Mouse (Mus musculus) gastrocnemius, postnatal 36 days (tissue): ENCODE measurements around the gene Pml. TPM values are rescaled to one million over a fixed set of nuclear protein-coding genes. Genes with fewer than 3 reads are reported as not detected.
A peak's percentile ranks its signal among the peaks of the same experiment; 100 is the strongest.

Experiments
- DNase-seq, 2 experiments: peaks; one replicate each; pipeline ENCODE4 v3.0.0; 2022
- intact Hi-C: fragments of 180-260 bp; cut with DNase I; formaldehyde crosslinking; loops from one replicate; pipeline ENCODE4 v1.15.1; 2025
- total RNA-seq, 2 experiments: library from RNA; stranded (reverse); gene quantifications; 2 replicates each; pipeline ENCODE4 v1.2.3; 2021

Gene Pml
- total RNA-seq, 2 experiments from 2014 or later, result 4.0 to 4.3 TPM

DNA sequence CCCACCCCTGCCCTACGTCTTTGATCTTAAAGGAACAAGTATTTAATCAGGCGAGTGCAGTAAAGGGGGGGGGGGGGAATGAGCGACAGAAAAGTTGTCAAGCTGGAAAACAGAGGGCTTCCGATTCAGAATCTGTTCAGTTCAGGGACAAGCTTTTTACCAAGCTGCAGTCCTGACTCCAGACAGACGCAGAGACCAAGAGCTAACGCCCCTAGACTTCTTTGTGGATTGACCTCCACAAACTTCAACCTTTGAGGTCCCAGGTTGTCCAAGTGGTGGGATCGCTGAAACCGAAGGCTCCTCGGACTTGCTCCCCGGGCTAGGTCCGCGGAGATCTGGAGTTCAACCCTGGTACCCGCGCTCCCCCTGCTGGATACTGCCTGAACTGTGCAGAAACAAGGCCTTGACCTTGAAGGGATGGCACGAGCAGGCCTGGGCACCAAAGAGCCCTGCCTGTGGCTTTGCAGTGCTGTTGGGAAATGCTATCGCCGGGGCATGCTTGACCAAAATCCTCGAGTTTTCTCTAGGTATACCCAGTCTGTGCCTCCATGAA lies 45.1 kb downstream of the Pml start:
- intact Hi-C loops, result loop anchor here (1.0 kb wide), 1 partner anchor 166 kb away; no protein-coding TSS in a partner anchor
- peak; percentile 92 to 93 for DNase-seq

DNA sequence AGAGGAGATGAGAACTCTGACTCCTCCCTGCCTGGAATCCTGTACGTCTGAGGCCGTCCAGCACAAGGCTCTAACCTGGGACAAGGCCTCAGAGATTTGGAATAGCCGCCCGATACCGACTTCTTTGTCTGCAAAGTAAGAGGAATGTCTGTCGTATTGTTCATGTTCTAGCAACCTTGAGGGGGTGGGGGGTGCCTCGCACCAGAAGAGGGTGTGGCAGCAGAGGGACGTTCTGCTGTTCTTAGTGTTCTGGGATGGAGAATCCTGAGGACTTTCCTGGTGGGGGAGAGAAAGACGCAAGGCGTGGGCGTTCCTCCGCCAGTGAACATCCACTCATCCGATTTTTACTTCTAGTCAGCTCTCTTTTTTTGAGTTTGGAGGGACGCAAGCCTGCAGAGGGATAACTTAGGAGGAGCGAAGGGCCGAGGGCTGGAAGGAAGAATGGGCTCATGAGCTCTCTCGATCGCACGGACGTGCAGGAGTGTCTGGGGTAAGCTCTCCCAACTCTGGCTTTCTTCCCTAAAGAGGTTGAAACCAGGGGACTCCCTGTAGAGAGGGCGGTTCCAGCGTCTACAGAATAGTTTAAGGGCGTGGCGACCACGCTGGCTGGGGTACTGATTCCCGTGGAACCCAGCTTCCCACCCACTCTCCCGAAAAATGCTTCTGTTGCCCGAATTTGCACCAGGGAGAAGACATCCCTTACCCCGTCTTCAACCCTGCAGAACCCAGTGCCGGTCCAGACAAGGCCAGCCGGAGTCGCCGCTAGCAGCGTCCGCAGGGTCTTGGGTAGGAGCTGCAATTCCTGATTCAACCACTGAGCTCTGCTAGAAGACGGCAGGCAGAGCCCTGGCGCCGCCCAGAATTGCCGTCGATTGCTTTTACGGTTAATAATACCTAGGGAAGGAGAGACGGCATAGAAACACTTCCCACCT lies 45.8 kb downstream of the Pml start, which contains the start of the genes Islr and Islr2:
Gene Islr, minus strand, starts transcription at position 791 of the 932 bp plus-strand sequence.
Gene Islr2, minus strand, starts transcription at position 804 of the 932 bp plus-strand sequence.
- peak; percentile 52 to 64 for DNase-seq
- intact Hi-C loops, result loop anchor here (1.0 kb wide), 1 partner anchor 165 kb away; no protein-coding TSS in a partner anchor

DNA sequence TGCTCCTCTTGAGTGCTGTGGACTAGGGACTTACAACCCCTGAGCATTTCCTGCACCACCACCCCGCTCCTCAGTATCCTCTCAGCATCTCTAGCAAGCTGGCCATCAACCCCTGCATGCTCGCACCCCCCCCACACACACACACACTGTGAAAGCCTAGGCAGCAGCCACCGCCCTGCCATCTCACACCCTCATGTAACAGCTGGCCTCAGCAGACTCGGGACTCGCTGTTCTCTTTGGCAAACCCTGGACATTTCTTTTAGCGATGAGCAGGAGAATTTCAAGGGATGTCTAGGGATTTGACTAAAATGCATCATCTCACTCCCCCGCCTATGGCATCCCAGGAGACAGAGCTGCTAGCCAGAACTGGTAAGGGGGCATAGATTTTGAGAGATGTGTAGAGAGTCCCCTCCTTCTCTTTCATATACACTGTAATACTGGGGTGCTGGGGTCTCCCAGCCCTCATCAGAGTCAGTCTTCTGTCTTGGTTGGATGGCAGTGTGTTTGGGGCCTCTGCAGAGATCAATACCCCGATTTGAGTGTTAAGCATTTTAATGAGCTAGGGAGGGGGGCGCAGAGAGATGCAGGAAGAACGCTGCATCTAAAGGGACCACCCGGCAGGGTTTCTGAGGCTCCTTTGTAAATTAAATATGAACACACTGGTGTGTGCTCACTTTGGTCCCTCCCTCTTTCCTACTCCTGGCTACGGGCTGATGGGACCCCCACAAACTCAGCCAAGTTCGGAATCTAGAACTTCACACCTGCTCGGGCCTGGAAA lies 46.7 kb downstream of the Pml start:
- intact Hi-C loops, result no loop called here
- peak in 1 of 2 experiments; percentile 36 for DNase-seq

DNA sequence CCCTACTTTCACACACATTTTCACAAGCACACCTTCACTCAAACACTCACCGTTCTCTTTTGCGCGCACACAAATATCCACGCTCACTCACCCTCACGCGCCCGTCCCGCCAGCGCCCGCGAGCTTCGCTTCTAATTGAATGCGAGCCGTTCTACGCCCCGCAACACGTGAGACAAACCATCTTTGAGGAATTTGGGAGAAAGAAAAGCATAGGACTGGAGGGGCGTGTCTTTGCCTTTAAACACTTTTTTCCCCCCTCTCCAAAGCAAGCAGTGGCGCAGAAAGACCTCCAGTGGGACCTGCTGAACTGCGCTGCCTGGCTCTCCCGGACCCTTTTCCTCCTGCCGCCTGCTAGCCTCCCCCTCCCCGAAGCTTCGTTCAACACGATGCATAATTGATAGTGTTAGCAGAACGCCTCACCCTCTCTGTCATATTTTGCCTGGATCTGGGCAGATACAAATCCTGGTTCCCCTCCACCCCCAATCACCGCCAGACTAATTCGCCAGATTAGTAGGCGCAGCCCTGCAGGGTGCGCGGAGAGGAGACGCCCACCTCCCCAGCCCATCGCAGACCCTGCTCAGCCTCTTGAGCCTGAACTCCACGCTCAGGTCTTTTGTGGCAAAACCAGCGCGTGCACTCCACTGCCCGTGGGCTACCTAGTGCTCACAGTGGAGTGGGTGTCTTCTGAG lies 47.6 kb downstream of the Pml start:
- intact Hi-C loops, result no loop called here

DNA sequence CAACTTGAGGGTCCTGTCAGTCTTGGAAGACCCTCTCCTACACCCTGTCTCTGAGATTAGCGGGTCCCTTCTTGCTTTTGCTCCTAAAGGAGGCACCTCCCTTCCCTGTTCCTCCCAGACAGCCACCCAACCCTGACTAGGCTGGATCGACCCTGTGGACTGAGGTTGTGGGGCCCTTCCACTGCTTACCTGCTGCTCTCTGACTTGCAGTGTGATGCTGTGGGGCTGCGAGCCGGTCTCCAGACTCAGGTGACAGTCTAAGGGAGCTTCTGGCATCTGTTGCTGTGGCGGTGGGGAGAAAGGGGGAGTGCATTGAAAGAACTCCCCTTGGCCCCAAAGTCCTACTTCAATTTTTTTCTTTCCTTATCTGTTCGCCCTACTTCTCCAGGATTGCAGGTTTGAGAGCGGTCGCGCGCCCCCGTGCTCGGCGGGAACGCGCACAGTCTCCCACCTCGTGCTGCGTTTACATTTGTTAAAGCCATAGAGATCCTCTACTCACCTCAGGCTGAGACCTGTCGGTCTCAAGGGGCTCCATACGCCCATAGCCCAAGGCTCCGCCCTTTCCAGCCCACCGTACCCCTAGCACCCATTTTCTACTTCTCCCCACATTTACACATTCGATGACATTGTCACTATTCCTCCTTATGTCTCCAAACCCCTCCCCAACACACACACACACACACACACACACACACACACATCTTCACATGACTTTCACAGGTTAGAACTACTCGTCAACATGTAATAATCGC lies 48.3 kb downstream of the Pml start:
- DNase-seq, result no peak
- intact Hi-C loops, result no loop called here

More for the DNA sequence above, 47.6 kb downstream of the Pml start:
- no peak for DNase-seq

DNA sequence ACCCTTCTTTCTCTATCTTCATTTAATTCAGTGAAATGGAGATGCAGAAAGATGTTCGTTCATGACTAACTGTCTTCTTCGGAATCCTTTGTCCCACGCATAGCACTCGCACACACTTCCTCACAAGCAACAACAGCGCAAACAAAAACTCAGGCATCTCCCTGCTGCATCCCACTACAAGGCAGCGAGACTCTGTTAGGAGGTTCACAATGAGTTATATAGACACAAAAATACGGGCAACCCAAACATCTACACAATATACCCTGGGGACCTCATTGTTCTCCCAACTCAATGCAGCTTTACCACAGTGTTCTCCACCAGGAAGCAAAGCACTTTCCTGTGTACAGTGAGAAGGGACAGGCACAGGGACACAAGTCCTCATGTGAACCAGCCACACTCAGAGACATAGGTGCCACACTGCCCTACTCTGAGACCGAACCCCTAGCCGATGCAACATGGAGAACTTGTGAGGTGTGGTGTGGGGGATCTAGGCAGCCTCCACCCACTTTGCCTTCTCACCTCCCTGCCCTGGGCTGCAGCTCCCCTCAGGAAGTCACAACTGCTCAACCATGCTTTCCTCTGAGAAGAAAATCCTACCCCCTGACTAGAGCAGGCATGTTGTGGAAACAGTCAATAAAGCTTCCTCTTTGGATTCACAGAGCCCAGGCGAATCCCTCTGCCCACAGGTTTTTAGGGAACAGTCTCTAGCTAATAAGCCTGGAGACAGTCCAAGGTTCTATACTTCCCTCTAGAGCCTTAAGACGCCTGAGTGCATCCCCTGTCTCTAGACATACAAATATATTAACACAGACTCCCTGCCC lies 49.1 kb downstream of the Pml start:
- DNase-seq, result no peak
- intact Hi-C loops, result no loop called here

DNA sequence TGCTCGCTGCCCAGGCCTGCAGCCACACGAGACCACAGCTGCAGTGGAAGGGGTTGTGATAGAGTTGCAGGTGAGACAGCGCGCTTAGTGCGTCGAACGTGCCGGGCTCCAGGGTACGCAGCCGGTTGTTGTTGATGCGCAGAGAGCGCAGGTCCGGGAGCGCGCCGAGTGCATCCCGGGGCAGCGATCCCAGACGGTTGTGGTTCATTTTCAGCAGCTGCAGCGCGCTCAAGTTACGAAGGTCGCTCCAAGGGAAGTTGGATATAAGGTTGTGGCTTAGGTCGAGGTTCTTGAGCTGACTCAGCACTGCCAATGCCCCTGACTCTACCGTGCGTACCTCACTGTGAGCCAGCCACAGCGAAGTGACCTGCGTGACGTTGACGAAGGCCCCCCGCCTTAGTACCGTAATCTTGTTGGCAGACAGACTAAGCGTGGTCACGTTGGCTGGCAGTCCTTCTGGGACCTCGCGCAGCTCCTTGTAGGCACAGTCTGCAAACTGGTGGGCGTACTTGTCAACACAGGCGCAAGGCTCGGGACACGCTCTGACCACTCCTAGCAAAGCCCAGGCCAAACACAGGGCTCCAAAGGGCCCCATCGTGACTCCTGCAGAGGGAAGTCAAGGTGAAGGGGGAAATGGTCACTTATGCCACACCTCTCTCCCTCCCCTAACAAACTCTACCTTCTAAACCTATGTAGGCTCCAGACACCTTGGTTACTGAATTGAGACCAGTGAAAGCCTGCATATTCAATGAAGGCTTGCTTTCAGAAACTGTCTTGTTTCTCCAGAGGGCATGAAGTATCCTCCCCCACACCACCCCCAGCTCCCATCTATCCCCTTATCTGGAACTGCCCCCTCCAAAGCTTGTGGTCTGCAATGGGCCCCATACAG lies 50.0 kb downstream of the Pml start:
- intact Hi-C loops, result no loop called here
- DNase-seq, result no peak

DNA sequence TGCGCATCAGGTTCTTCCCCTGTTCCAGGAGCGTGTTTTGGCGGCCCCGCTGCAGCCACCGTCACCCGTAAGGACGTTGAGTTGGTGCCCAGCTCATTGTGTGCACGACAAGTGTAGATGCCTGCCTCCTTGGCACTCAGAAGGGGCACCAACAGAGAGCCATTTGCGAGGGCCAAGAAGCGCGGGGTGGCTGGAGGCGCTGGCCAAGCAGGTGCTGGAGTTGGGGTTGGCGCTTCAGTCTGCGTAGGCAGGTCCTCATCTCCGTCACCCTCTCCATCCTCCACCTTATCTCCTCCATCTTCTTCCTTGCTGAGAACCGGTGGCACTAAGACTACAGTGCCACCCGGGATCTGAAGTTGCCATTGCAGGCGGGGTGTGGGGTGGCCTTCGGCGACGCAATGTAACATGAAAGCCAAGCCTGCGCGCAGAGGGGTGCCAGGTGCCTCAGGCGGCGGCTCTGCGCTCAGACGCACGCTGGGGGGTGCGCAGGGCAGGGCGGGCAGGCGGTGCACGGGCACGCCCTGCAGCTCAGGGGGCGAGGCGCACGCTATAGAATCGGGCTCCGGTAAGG lies 50.7 kb downstream of the Pml start:
- intact Hi-C loops, result no loop called here
- DNase-seq, result no peak

DNA sequence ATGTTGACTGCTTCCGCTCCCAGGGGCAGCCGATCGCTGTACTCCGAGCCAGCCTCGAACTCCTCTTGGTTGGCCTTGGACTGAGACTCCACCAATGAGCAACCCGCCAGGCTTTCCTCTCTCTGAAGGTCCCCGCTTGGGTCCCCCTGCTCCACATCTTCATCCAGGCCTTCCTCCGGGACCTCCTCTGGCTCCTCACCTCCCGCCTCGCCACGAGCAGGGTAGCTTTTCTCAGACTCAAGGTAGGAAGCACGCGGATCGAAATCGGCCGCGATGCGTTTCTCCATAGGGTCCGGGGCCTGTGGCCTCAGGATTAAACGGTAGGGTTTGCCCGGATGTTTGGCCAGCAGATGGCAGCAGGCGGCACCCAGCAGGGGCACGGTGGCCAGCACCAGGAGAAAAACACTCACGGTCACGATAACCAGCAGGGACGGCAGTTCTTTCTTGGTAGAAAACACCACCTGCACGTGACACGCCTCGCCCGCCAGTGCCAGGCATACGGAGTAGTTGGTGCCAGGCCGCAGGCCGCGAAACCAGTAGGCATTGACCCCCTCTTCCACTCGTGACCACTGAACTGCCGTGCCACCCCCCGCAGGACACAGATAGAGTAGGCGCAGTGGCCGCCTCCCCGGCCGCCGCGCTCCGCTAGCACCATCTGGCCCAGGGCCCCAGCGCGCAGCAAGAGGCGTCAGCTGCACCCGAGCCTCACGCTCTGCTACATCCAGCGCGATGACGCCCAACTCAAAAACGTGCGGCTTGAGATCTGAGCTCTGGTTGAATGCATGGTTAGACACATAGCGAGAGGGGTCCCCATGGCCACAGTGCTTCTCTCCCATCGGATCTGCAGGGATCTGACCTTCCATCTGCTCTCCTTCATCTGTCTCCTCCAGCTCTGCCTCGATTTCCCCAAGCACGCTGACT lies 51.5 kb downstream of the Pml start:
- intact Hi-C loops, result no loop called here
- no peak for DNase-seq

DNA sequence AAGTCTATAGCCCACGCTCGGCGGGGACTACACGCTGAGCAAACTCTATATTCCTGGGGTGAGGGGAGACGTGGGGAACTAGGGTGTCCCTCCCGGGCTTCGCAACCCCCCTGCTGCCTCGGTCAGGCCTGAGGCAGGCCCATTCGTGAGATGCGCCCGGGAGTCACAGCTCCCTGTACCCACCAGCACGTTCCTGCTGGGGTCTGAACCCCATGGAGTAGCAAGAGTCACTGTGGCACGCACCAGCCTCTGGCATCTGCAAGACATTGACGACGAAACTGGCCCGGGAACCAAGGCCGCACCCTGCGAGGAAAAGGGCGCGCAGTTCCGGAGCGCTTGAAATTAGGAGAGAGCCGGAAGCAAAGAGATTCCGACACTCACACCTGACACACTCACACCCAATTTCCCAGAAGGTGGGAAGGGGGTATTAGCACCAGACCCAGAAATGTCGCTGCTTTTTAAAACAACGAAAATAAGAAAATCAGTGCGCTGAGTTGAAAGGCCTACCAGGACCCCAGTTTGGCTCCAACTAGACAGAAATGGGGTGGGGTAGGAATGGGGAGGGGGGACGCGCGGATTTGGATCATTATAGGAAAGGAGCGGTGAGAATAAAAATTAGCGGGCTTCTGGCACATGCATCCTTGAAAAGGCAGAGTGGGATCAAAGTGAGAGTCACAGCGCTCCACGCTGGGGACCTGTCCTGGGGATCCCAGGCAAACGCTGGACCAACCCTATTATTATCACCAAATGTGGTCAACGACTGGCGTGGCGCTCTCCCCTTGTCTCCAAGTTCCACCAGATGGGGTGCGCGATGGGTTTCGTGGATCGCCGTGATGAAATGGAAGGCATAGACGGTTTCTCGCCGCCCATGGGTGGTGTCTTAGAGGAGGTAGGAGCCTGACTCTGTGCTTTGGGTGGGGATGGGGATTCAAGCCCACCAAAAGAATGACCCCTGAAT lies 52.7 kb downstream of the Pml start:
- DNase-seq, result no peak
- intact Hi-C loops, result no loop called here

DNA sequence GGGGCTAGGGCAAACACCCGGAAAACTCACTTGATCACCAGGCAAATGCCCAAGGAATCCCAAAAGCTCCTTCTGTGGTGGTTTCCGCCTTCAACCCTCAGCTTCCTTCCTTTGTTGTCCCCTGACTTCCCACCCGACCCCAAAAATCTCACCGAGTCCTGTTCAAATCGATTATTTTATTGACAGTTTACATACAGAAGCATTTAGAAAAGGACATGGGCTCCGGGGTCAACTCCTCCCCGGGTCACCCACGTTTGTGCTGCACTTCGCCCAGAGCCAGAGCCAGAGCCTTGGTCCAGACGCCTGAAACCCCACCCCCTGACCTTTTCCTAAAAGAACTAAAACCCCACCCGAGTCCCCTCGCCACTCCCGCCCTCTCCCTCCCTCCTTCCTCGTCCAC lies 53.4 kb downstream of the Pml start:
- DNase-seq, result no peak
- intact Hi-C loops, result no loop called here

DNA sequence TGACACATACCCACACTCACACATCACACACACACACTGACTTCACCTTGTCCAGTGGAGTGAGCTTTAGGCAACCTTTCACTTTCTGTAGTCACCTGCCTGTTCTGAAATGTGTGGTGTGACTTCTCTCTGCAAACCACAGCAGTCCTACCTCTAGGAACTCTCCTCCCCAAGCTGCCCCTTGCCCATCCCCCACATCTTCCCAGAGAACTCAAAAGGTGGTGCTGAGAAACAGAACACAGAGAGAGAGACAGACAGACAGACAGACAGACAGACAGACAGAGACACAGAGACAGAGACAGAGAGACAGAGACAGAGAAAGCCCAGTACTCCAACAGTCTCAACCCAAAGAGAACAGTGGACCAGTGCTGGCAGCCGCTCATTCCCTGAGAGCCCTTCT lies 53.9 kb downstream of the Pml start:
- intact Hi-C loops, result no loop called here
- no peak for DNase-seq

DNA sequence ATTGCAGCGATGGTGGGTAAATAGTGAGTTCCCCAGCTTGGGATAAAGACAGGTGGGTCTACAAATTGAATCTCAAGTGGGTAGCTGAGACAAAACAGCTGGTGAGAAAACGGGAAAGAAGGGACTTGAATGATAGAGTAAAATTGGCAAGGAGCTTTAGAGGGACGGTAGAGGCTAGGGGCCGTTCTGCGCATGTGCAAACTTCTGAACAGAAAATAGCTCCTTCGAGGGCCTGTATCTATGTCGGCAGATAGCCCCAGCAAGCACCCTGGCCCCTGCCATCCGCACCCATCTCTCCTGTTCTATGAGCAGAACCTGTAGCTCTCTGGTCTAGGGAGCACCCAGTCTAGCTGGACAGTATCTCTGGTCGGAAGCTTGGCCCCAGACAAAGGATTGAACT lies 55.4 kb downstream of the Pml start:
- no peak for DNase-seq

DNA sequence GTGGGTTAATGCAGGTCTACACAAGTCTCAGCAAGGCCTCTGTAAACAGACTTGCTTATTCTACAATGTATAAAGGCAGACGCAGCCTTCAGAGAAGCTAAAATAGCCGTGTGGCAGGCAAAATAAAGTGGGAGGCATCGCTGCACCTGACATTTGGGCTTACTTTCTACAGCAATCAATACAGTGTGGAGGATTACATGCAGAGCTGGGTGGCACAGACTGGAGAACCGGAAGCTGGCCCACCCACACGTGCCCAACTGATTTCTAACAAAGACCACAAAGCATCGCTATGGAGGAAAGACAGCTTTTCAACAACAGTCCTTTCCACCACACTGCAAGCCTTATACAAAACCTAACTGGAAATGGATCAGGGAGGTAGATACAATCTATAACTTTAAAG lies 65.1 kb downstream of the Pml start:
- no peak for DNase-seq
- intact Hi-C loops, result no loop called here

More for the DNA sequence above, 55.4 kb downstream of the Pml start:
- intact Hi-C loops, result no loop called here

DNA sequence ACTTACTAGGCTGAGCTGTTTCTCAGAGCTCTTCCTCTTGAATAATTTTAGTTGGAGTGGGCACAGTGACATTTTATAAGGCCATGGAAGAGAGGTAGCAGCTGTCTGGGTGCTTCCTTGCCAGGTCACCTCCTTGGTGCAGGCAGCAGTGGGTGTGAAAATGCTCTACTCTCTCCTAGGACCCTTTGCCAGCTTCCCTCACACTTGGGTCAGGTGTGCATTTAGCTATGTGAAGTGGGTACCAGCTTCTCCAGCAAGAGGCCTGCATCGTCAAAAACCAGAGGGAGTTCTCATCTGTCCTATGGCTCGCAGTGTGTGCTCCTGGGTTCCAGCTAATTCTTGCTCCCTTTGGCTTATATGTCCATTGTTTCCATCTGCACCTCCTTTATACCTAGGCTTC lies 70.2 kb downstream of the Pml start:
- DNase-seq, result no peak
- intact Hi-C loops, result no loop called here
